Mouse (Mus musculus): Measurements from ENCODE around the gene Synj1. TPM values are rescaled to one million over a fixed set of nuclear protein-coding genes. Genes with fewer than 3 reads are reported as not detected.

Synj1 gene
- total RNA-seq, 1 experiment from 2014 or later = 87.6 TPM

GRCm38 (mm10) chr16:90910855-90911533 lies 100.1 kb downstream of the Synj1 start:
- ATAC-seq (ENCODE audit: extremely low read depth, insufficient number of reproducible peaks, low FRiP score, poor library complexity, severe bottlenecking) = no peak

GRCm38 (mm10) chr16:90907250-90907649 lies 103.9 kb downstream of the Synj1 start:
- no peak for ATAC-seq (ENCODE audit: extremely low read depth, insufficient number of reproducible peaks, low FRiP score, poor library complexity, severe bottlenecking)

- ATAC-seq (ENCODE audit: extremely low read depth, insufficient number of reproducible peaks, low FRiP score, poor library complexity, severe bottlenecking) = no peak
Observed at GRCm38 (mm10) chr16:90903300-90903699, 107.8 kb downstream of the Synj1 start.

- ATAC-seq (ENCODE audit: extremely low read depth, insufficient number of reproducible peaks, low FRiP score, poor library complexity, severe bottlenecking) = no peak
Observed at GRCm38 (mm10) chr16:90901364-90901763, 109.7 kb downstream of the Synj1 start.

GRCm38 (mm10) chr16:90899498-90899897 lies 111.6 kb downstream of the Synj1 start:
- ATAC-seq (ENCODE audit: extremely low read depth, insufficient number of reproducible peaks, low FRiP score, poor library complexity, severe bottlenecking) = no peak

GRCm38 (mm10) chr16:90897651-90898050 lies 113.5 kb downstream of the Synj1 start:
- ATAC-seq (ENCODE audit: extremely low read depth, insufficient number of reproducible peaks, low FRiP score, poor library complexity, severe bottlenecking) = no peak

GRCm38 (mm10) chr16:90893792-90894191 lies 117.3 kb downstream of the Synj1 start:
- no peak for ATAC-seq (ENCODE audit: extremely low read depth, insufficient number of reproducible peaks, low FRiP score, poor library complexity, severe bottlenecking)

- no peak for ATAC-seq (ENCODE audit: extremely low read depth, insufficient number of reproducible peaks, low FRiP score, poor library complexity, severe bottlenecking)
Observed at GRCm38 (mm10) chr16:90893019-90893418, 118.1 kb downstream of the Synj1 start.

GRCm38 (mm10) chr16:90892081-90892480 lies 119.0 kb downstream of the Synj1 start:
- no peak for ATAC-seq (ENCODE audit: extremely low read depth, insufficient number of reproducible peaks, low FRiP score, poor library complexity, severe bottlenecking)

GRCm38 (mm10) chr16:90891601-90892000 lies 119.5 kb downstream of the Synj1 start:
- no peak for ATAC-seq (ENCODE audit: extremely low read depth, insufficient number of reproducible peaks, low FRiP score, poor library complexity, severe bottlenecking)

- no peak for ATAC-seq (ENCODE audit: extremely low read depth, insufficient number of reproducible peaks, low FRiP score, poor library complexity, severe bottlenecking)
Observed at GRCm38 (mm10) chr16:90890683-90891082, 120.4 kb downstream of the Synj1 start.

Other genes starting within 250 kb of the Synj1 start
- gene Urb1, start 200.9 kb downstream of the Synj1 start, total RNA-seq (2017) = 11.6 and 11.9 TPM in 2 replicates
- not detected in 2 replicates for gene Eva1c, start 184.6 kb downstream of the Synj1 start, total RNA-seq (2017)
- 22.8 and 42.6 TPM in 2 replicates for gene Cfap298, start 76.2 kb downstream of the Synj1 start, total RNA-seq (2017)
- gene Paxbp1, start 33.2 kb upstream of the Synj1 start, total RNA-seq (2017) = 134 and 148 TPM in 2 replicates
- gene 4932438H23Rik, start 83.8 kb upstream of the Synj1 start, total RNA-seq (2017) = 0.23 TPM in 1 of 2 replicates, not detected in the other
- not detected in 2 replicates for gene Olig2, start 214.1 kb upstream of the Synj1 start, total RNA-seq (2017)

Measured in neutrophil, adult 5-6 weeks (primary cell).